Mouse (Mus musculus) thymus, postnatal 25 days (tissue): Measurements from ENCODE around the gene Erich4.

Experiments used
- DNase-seq: peaks from one replicate; pipeline ENCODE4 v3.0.0; 2022

The Erich4 gene

DNA sequence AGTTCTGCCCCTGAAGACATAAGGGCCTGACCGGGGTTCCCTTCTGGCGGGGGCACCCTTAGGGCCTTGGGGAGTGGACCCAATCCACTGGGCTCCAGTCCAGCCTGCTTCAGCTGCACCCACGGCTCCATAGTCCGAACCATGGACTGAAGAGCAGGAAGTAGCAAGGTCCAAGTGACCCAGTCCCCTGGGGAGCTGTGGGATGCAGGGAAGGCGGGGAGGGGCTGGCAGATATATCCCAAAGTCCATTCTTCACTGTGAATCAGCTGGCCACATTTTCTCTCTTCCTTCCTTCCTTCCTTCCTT lies at the start of gene Erich4:
Erich4 (minus strand) TSS at position 187 of the 306 bp plus-strand sequence.
- no peak for DNase-seq

DNA sequence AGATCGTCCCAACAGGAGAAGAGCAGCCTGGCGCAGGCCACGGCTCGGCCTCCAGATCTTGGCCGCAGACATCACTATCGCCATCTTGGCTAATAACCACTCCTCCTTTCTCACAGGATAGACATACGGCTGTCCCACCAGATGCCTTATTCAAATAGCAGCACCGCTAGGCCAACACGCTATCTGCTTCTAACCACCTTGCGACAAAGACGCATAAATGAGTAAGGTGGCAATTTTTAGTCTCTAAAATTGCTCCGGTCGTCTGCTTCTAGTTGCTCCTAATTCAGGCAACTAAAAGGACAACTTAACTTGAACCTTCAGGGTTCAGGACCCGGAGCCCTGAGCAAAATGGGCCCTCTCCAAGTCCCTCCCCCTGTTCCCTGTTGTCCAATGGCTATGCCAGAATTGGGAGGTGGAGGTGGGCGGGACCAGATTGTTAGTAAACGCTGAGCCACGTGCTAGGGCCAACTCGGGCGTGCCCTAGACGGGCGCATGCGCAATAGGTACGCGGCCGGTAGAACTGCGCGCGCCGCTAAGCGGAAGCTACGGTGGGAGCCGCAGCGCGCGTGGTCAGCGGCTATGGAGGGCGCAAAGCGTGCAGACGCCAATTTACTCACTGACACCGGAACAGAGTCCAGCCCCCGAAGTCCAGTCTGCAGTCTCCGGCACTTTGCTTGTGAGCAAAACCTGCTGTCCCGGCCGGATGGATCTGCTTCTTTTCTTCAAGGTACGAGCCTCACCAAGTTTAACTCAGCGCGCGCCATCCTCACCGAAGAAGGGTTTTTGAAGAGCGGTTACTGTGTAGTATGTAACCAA lies 43.2 kb upstream of the Erich4 start, which contains the start of the genes Bckdha and Exosc5:
Bckdha (minus strand) TSS at position 325 of the 816 bp plus-strand sequence.
Exosc5 (plus strand) TSS at position 508 of the 816 bp plus-strand sequence.
- peak; percentile 99 for DNase-seq

DNA sequence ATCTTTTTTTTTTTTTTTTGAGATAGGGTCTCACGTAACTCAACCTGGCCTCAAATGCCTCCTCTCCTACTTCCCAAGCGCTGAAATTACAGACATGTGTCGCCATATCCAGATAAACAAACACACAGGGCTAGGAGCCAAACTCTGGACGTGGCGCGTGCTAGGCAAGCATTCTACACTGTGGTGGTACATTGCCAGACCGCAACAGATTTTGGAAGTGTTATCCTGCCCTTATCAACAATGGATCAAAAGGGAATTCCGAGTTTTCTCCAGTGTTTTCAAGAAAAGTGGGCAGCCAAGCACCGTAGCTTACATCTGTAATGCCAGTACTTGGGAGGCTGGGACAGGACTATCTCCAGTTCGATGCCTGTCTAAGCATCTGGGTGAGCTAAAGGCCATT lies 42.1 kb upstream of the Erich4 start:
- DNase-seq: no peak

DNA sequence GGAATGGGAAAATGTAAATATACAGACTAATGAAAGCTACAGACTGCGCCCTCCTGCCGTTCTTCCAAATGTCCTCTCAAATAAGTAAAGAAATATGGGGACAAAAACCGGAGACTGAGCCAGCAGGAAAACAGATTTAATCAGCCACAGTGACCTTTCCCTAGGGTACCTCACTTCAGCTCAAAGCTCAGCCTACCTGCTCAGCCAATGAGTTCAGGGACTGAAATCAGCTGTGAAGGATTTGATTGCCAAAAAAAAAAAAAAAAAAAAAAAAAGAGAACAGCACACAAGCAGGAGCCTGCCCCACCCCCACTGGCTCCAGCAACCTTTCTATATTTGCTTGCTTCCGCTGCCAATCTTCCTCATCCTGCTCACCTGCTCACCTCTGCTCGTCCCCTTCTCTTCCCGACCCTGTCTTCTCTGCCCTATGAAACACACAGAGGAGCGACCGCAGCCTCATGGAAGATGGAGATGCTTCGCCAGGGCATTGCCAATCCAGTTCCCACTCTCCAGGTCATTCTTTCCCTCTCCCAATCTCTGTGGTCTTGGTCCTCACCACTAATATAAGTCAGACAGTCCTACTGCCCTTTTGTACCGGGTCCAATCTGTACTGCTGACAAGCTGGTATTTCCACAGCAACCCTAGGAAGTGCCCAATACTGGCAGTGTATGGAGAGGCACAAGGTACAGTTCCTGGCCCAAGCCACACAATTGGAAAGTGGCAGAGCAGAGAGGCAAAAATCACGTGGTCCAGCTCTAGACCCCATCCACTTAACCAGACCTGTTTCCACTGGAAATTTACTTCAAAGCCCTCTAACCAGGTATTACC lies 40.1 kb upstream of the Erich4 start:
- DNase-seq: no peak

DNA sequence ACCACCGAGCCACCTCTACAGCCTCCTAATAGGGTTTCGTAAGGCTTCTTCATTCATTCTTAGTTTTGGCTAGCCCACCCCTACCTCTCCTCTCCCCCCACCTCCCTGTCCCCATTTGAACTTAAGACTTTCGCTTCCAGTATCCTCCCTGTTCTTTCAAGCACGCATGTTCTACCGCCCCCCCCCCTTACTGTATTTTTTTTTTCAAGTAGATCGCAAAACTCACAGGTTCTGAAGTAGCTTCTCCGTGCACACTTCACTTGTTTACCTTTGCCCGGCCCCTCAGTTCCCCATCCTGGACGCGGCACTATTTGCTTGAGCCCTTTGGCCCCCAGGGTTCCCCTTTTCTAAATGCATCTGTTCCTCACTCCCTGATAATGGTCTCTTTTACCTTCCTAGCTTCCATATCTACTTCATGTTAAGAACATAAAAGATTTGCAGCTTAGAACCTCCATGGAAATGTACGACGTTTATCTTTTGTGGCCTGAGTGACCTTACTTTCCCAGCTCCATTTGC lies 36.6 kb upstream of the Erich4 start:
- no peak for DNase-seq

DNA sequence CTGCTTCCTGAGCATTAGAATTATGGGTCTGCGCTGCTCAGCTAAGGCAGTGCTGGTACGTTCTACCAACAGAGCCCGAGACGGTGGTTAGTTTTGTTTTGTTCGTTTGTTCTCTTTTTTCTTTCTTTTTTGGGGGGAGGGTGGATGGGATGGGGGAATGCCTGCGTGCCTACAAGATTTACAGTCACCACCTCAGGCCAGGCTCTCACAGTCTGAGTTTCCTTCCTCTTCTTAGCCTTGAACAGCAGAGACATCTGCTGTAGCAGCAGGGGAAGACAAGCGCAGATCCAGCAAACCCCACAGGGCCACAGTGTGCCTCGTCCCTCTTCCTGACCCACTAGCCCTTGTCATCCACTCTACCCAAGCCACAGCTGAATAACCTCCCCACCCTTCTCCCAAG lies 35.6 kb upstream of the Erich4 start:
- DNase-seq: peak; percentile 58

DNA sequence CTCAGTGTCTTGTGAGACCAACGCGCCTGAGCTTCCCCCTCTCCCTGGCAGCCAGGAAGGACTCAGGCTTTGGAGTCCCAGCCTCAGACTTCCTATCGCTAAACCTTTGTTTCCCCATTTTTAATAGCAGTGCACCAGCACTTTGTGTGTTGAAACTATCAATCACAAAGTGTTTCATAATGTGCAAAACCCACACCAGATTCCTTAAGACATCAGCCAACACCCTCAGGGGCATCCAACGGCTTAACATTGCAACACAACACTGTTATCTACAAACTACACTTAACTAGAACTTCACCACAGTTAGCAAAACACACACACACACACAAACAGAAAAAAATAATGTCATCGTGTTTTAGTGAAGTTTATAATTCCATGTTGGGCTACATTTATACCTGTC lies 34.1 kb upstream of the Erich4 start:
- DNase-seq: no peak

DNA sequence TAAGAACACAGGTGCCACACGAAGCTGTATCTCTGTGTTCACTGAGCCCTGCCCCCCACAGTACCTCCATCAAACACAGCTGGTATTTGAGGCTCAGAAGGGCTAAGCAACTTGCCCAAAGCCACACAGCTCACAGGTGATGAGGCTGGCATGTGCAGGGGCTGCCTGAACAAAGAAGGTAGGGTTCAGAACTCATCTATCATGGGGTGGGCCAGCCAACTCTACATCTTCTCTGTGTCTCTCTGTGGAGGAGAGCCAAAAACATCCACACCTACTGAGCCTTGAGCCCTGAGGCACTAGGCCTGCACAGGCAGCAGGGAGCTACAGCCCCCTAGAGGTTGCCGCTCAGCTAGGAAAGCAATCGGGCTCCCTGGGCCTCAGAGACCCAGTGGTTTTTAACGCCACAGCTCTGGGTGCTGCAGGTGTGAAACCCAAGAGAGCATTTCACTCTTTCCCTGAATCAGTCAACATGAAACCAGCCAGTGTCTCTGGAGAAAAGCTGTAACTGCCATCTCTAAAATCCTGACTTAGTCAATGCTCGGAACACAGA lies 32.0 kb upstream of the Erich4 start:
- peak; percentile 84 for DNase-seq

DNA sequence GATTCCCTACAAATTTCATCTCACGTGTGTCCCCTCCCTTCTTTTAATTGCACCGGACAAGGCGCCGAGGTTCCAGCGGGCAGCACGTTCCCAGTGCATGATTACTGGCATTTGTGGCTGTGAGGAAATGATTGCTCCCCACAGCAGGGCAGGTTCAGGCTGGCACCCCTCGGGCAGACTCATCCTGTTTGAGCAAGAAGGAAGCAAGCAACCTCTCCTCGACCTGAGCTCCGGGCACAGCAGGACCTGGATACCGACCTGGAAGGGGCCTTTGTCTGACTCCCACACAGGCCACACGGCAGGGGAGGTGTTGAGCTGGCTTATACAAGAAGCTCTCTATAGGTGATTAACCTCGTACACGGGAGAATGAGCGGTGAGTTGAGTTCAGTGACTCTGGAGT lies 29.4 kb upstream of the Erich4 start:
- DNase-seq: peak; percentile 49

DNA sequence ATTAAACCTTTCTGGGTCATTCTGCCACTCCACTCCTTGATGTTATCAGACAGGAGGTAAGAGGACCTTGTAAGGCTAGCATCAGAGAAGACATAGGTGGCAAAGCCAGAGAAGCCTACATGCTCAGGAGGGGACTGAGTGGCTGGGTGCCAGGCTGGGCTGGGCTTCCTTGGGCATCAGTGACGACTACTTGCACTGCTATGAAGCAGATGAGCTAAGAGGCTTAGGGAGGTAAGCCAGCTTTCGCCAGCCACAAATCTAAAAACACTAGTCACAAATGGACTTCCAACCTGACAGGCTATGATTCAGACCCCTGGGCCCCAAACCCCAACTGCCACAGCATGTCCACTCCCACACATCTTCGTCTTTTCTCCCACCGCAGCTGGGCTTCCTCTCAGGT lies 28.9 kb upstream of the Erich4 start:
- no peak for DNase-seq

DNA sequence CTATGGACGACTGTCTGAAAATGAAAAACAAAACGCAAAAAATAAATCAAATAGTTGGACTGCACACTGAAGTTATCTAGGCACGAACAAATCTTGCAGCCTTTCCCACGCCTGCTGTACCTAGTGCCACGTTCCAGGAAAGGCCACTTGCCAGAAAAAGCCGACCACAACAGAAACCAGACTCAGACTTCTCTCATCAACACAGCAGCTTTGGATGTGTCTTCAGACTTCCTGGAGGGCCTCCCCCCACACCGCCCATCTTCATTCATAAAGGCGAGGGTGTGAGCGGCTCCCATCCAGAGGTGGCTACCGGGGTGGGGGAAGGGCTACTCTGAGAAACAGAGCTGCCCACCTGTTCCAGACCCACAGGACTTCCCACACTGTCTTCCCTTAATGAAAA lies 28.4 kb upstream of the Erich4 start:
- no peak for DNase-seq

DNA sequence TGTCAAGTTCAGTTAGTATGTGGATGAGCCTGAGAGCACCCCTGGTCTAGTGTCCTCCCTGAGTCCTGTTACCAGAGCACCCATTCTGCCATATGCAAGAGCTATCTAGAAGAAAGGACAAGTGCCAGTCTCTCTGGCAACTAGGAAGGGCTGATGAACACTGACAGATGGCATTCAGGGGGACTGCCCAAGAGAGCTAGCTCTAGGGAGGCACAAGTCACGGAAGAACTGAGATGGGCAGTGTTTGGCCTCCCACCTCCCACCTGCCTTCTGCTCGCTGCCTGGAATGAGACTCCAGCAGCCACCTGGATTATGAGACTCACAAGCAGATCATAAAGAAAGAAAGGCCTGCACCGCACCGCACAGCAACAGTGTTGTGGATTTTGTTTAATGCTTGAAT lies 24.1 kb upstream of the Erich4 start:
- no peak for DNase-seq

DNA sequence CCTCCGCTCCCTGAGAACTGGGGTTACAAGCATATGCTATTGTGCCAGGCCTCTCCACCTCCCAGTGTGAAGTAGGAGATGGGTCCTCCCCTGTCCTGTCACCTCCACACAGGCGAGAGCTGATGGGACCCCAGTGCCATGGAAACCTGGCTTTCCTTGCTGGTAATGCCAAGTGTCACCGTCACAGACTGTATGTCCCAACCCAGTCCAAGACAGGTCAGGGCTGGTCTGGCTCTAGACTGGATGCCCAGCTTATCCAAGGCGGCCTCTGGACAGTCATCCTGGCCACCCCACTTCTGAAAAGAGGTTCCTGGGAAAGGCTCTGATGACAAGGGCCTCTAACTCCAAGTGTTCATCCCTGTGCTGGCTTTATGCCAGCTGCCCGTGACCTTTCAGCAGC lies 21.4 kb upstream of the Erich4 start:
- no peak for DNase-seq

DNA sequence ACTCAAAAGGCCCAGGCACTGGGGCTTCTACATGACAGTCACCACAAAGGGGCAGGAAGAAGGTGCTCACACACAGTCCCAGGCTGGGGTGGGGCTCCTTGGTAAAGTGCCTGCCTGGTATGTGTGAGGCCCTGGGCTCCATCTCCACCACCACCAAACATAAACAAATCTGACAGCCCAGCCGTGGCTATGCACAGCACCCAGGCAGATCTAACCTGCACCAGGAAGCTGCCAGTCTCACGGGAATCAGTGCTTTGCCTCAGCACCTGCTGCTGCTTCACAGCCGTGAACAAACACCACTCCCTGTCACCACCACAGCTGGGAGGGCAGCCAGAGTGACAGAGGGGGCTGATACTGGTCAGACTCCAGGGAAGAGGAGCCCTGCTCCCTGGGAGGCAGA lies 20.7 kb upstream of the Erich4 start:
- peak; percentile 52 for DNase-seq

DNA sequence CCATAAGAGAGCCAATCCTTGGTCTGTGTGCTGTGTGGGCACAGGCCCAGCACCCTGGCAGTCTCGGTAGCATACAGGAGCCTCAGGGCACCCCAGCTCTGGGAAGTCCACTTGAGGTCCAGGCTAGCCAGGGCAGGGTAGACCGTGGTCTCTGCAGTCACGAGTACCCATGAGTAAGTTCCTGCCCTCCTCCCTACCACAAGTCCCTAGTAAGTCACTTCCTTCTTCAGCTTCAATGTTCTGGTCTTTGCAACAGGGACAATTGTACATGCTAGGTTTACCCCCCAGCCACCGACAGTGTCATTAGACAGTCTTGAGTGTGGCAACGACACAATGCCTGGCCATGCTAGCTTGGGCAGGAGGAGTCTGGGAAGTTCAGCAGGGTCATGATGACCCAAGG lies 17.0 kb upstream of the Erich4 start:
- no peak for DNase-seq

DNA sequence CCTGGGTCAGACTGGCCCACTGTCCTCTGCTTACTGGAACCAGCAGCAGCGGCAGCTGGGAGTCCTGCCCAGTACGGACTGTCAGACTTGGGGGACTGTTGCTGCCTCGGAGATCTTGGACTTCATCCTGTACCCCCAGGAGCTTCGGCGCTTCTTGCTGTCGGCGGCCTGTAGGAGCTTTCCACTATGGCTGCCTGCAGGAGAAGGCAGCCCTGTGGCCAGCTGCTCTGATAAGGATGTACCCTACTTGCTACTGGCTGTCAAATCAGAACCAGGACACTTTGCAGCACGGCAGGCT lies 12.6 kb upstream of the Erich4 start:
- DNase-seq: no peak

DNA sequence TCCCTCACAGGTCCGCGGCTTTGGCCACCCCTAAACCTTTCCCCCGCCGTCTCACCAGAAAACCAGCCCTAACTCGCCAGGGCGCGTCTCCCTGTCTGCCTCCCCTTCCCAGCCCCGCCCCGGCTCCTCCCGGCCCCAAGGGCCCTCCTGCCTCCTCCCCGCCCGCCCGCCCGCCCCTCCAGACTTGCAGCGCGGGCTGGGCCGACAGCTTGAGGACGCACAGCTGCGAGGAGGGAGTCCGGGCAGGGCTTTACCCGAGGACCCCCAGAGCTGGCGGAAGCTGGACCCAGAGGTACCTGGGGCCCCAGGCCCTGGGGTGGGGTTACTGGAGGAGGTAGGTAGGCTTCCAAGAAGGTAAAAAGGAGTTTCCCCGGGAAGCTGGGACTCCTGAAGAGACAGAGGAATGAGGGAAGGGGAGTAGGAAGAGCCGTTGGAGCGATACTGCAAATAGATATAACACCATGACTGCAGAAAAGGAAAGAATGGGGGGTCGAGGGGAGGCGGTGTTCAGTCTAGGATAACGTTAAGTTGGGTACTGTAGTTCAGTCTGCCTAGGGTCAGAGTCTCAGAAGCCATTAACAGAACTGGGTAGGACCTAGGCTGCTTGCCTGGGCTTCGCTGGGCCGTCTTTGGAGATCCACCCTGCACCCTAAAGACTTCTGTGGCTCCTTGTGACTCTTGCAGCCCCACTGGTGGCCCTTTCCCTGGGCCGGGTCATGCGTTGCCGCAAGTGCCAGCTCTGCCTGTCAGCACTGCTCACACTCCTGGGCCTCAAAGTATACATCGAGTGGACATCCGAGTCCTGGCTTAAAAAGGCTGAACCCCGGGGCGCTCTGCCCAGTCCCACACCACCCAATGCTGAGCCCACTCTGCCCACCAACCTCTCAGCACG lies 12.0 kb upstream of the Erich4 start:
- peak; percentile 77 for DNase-seq

DNA sequence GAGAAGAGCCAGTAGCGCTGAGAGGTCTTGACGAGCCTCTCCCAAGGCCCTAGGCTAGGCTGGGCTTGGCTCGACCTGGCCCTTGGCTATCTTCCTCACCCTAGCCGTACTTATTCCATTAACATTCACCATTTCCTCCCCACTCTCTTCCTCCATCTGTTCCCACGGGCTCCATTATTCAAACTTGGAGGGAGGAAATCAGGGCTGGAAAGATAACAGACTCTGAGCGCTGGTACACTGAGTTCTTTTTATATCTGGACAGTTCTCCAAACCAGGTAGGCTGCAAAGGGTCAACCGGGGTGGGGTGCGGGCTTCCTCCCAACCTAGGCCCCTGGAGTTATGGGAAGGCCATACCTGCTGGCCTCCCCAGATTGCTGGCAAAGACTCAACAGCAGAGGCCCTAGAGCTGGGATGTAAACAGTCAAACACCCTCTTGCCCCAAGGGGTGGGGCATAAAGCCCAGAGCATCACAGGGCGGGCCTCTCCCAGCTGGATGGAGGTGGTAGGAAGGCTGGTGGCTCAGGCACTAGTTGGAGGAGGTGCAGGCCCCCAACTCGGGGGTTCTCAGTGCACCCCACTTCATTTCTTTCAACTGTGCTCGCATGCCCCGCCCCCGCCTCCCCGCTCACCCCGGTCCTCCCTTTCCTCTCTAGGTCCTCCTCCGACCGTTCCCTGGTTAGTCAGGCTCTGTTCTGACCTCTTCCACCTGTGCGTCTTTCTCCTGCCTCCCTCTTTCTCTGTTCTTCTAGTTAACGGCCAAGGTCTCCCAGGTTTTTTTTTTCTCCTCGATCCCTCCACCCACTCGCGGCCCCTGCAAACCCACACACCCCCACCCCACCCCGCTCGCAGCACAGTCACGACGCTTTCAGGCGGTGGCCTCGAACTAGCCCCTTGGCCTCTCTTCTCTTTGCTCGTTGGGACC lies 11.1 kb upstream of the Erich4 start, which contains the start of gene B3gnt8:
B3gnt8 (plus strand) TSS at position 146 of the 922 bp plus-strand sequence.
- peak; percentile 62 for DNase-seq

DNA sequence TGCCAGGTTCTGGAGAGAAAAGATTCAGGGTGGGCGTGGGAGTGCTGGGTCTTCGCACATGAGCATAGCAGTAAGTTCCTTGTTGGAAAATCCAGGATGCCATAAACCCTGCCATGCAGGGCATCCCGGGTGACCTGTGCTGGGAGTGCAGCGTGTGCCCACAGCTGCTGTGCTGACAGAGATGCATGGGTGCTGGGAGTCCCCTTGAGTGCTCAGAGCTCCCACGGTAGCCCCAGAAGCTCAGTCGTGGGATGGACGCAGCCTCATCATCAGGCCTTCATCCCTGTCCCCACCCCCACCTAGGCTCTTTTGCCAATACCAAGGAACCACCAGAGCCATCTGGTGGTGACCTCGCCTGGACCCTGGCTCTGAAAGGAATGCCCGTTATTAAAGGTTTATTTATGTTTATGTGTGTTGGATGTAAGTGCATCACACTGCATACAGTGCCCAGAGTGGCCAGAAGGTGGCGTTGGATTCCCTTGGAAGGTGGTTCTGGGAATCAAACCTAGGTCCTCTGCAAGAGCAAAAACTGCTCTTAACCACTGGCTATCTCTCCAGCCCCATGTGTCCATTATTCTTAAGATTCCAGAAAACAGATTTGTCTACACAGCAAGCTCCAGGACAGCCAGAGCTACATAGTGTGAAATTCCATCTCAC lies 10.0 kb upstream of the Erich4 start:
- DNase-seq: peak; percentile 69

DNA sequence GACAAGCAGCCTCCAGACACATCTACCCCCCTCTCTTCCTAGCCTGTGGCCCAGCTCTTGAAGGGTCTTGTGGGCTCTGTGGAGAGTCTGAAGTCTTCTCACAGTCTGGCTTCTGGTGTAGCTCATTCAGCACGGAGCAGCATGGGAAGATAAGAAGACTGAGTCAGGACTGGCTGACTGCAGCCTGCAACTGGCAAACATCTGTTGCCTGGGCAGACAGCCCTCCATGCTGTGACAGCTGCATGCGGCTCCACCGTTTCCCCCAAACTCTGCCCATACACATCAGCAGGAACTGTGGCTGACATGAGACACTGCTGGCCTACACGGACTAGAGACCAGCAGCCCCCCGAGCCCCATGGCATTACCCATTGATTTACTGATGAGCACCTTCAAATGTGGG lies 9.2 kb upstream of the Erich4 start:
- DNase-seq: no peak

DNA sequence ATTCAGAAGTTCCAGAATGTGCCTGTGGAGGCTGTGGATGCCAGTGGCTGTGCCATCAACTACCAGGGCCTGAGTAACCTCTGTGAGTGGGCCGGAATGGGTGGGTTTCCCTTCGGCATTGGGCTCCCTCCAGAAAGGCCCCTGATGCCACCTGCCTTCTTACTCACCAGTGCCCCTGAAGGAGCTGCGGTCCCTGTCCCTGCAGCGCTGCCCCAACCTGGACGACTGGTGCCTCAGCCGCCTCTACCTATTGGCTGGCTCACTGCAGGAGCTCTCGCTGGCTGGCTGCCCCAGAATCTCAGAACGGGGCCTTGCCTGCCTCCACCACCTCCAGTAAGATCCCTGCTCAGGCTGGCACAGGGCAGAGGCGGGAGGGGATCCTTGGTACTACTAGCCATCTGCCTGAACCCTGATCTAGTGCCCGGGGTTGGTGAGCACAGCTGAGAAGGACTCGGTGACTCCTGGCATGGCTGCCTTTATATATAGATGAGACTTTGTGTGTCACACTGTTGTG lies 8.2 kb upstream of the Erich4 start:
- no peak for DNase-seq
